Mouse (Mus musculus) heart, adult 2 months (tissue): Measurements from ENCODE around the gene Ppa1.

Source experiments
- CTCF ChIP-seq: fragments of 200-600 bp; IDR thresholded peaks from 2 replicates; pipeline ENCODE4 v1.8.1; 2022; ENCODE audit warnings: antibody characterized with exemption, mild to moderate bottlenecking, moderate library complexity
- POLR2A ChIP-seq: fragments of 200-500 bp; IDR thresholded peaks from 2 replicates; pipeline ENCODE4 v1.6.1; 2011; ENCODE audit warnings: mild to moderate bottlenecking, low read depth, low read length, control low read depth; ENCODE audit not compliant: insufficient read depth

DNA sequence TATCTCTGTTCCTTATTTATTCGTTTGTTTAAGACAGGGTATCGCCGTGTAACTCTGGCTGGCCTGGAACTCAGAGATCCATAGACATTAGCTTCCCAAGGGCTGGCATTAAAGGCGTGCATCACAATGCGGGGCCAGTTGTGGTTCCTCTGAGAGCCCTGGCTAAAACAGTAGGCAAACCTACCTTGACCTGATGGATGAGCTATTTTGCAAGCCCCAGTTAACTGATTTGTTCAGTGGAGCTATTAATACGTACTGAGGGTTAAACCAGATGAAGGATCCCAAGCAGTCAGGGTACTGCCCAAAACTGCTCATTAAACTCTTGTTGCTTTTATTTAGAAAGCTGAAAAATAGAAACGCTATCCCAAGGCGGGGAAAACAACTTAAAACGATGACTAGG lies 31.2 kb downstream of the Ppa1 start:
- TF ChIP-seq CTCF: no peak
- TF ChIP-seq POLR2A: no peak
